Mouse (Mus musculus) neural tube, embryonic 10.5 days (tissue): ENCODE measurements around the gene Slco3a1.
A peak's percentile ranks its signal among the peaks of the same experiment; 100 is the strongest.

Source experiments
- DNase-seq: peaks from one replicate; pipeline ENCODE4 v3.0.0-alpha.2; 2017; ENCODE audit warnings: low spot score; ENCODE audit errors: extremely low spot score

Gene Slco3a1

GRCm38 (mm10) chr7:74529183-74529757 lies 25.3 kb downstream of the Slco3a1 start:
- no peak for DNase-seq

GRCm38 (mm10) chr7:74528182-74528581 lies 26.4 kb downstream of the Slco3a1 start:
- DNase-seq = no peak

- DNase-seq = no peak
Observed at GRCm38 (mm10) chr7:74527689-74528088, 26.9 kb downstream of the Slco3a1 start.

- no peak for DNase-seq
Observed at GRCm38 (mm10) chr7:74526030-74526429, 28.6 kb downstream of the Slco3a1 start.

GRCm38 (mm10) chr7:74525586-74525985 lies 29.0 kb downstream of the Slco3a1 start:
- DNase-seq = no peak

- DNase-seq = no peak
Observed at GRCm38 (mm10) chr7:74524188-74524971, 30.2 kb downstream of the Slco3a1 start.

- DNase-seq = no peak
Observed at GRCm38 (mm10) chr7:74523086-74523485, 31.5 kb downstream of the Slco3a1 start.

GRCm38 (mm10) chr7:74522260-74522659 lies 32.3 kb downstream of the Slco3a1 start:
- no peak for DNase-seq

- no peak for DNase-seq
Observed at GRCm38 (mm10) chr7:74519386-74519785, 35.2 kb downstream of the Slco3a1 start.

- no peak for DNase-seq
Observed at GRCm38 (mm10) chr7:74518776-74519175, 35.8 kb downstream of the Slco3a1 start.

- DNase-seq = no peak
Observed at GRCm38 (mm10) chr7:74518255-74518654, 36.3 kb downstream of the Slco3a1 start.

- no peak for DNase-seq
Observed at GRCm38 (mm10) chr7:74510676-74511075, 43.9 kb downstream of the Slco3a1 start.

GRCm38 (mm10) chr7:74508205-74508604 lies 46.4 kb downstream of the Slco3a1 start:
- no peak for DNase-seq

- no peak for DNase-seq
Observed at GRCm38 (mm10) chr7:74506856-74507255, 47.7 kb downstream of the Slco3a1 start.

GRCm38 (mm10) chr7:74505635-74506034 lies 48.9 kb downstream of the Slco3a1 start:
- no peak for DNase-seq

- DNase-seq = peak; percentile 28
Observed at GRCm38 (mm10) chr7:74501187-74501586, 53.4 kb downstream of the Slco3a1 start.

- no peak for DNase-seq
Observed at GRCm38 (mm10) chr7:74499470-74499869, 55.1 kb downstream of the Slco3a1 start.

GRCm38 (mm10) chr7:74498266-74498980 lies 56.2 kb downstream of the Slco3a1 start:
- no peak for DNase-seq

- no peak for DNase-seq
Observed at GRCm38 (mm10) chr7:74497203-74497602, 57.4 kb downstream of the Slco3a1 start.

GRCm38 (mm10) chr7:74495451-74495850 lies 59.1 kb downstream of the Slco3a1 start:
- no peak for DNase-seq

GRCm38 (mm10) chr7:74493775-74494174 lies 60.8 kb downstream of the Slco3a1 start:
- no peak for DNase-seq

GRCm38 (mm10) chr7:74491683-74492355 lies 62.8 kb downstream of the Slco3a1 start:
- no peak for DNase-seq
